Mouse (Mus musculus) CH12.LX (cell line): ENCODE data around the gene Commd7. TPM values are rescaled to one million over a fixed set of nuclear protein-coding genes. Genes with fewer than 3 reads are reported as not detected.

Experiments
- DNase-seq: peaks from one replicate; pipeline ENCODE4 v3.0.0-alpha.2; 2013; ENCODE audit errors: extremely low read depth
- H3K27ac ChIP-seq: 2 replicates; pipeline ENCODE4 v1.5.1; 2012; ENCODE audit warnings: low read depth, mild to moderate bottlenecking, control low read depth, moderate library complexity; ENCODE audit not compliant: insufficient read depth
- H3K27me3 ChIP-seq: replicated peaks from 2 replicates; pipeline ENCODE3; 2012; ENCODE audit warnings: inconsistent platforms
- H3K36me3 ChIP-seq, 2 experiments: replicated peaks in 1 of 2; 2 replicates each; pipeline versions ENCODE3 to v1.6.1; 2012; ENCODE audit warnings: inconsistent platforms in 1 of 2, low read length in 1 of 2, mild to moderate bottlenecking in 1 of 2, mixed read lengths in 1 of 2, moderate library complexity in 1 of 2; ENCODE audit not compliant: control insufficient read depth in 1 of 2, insufficient read depth in 1 of 2
- H3K4me1 ChIP-seq, 2 experiments: 2 replicates each; pipeline ENCODE4 v1.6.1; 2012; ENCODE audit warnings: inconsistent platforms in 1 of 2, moderate library complexity in 1 of 2; ENCODE audit not compliant: insufficient read depth in 2 of 2, control insufficient read depth in 1 of 2
- H3K4me2 ChIP-seq: 2 replicates; pipeline ENCODE4 v1.6.1; 2012; ENCODE audit warnings: low read depth, mild to moderate bottlenecking, control low read depth; ENCODE audit not compliant: poor library complexity, insufficient read depth, severe bottlenecking
- H3K4me3 ChIP-seq, 3 experiments: fragments of 150-350 bp in 1 of 3; sonication (generic) in 1 of 3; replicated peaks in 1 of 3; 2 replicates each; pipeline versions ENCODE3 to v1.5.1; 2011 to 2012; ENCODE audit warnings: low read depth in 2 of 3, low read length in 2 of 3, mild to moderate bottlenecking in 2 of 3, moderate library complexity in 2 of 3, control low read depth in 1 of 3, improper control_type of control experiment in 1 of 3, inconsistent platforms in 1 of 3, mixed read lengths in 1 of 3; ENCODE audit not compliant: poor library complexity in 1 of 3
- H3K79me2 ChIP-seq: replicated peaks from 2 replicates; pipeline ENCODE4 v1.6.1; 2012; ENCODE audit warnings: mild to moderate bottlenecking, moderate library complexity; ENCODE audit not compliant: control insufficient read depth, poor library complexity, insufficient read depth, severe bottlenecking; ENCODE audit errors: extremely low read depth
- H3K9ac ChIP-seq: 2 replicates; pipeline ENCODE4 v1.6.1; 2012; ENCODE audit warnings: low read depth, mild to moderate bottlenecking, control low read depth, moderate library complexity; ENCODE audit not compliant: insufficient read depth
- H3K9me3 ChIP-seq: replicated peaks from 2 replicates; pipeline ENCODE3; 2012; ENCODE audit warnings: low read length, inconsistent platforms, mixed read lengths
- CHD2 ChIP-seq: IDR thresholded peaks from 2 replicates; pipeline ENCODE4 v1.6.1; 2011; ENCODE audit warnings: low read length, improper control_type of control experiment
- CTCF ChIP-seq, 2 experiments: IDR thresholded peaks in 1 of 2; conservative IDR thresholded peaks in 1 of 2; 2 replicates each; pipeline ENCODE4 v1.5.1; 2011 to 2012; ENCODE audit warnings: low read depth in 2 of 2, low read length in 2 of 2, improper control_type of control experiment in 1 of 2, inconsistent platforms in 1 of 2, mild to moderate bottlenecking in 1 of 2, moderate library complexity in 1 of 2
- E2F4 ChIP-seq: IDR thresholded peaks from 2 replicates; pipeline ENCODE4 v1.6.1; 2011; ENCODE audit warnings: low read depth, low read length, improper control_type of control experiment; ENCODE audit not compliant: insufficient replicate concordance
- ETS1 ChIP-seq: conservative IDR thresholded peaks from 2 replicates; pipeline ENCODE4 v1.6.1; 2012; ENCODE audit warnings: low read depth, mild to moderate bottlenecking, inconsistent platforms, low read length, improper control_type of control experiment, moderate library complexity
- HCFC1 ChIP-seq: IDR thresholded peaks from 2 replicates; pipeline ENCODE4 v1.6.1; 2012; ENCODE audit warnings: low read depth, mild to moderate bottlenecking, inconsistent platforms, low read length, improper control_type of control experiment
- MAX ChIP-seq: IDR thresholded peaks from 2 replicates; pipeline ENCODE4 v1.6.1; 2011; ENCODE audit warnings: low read length, improper control_type of control experiment
- MAZ ChIP-seq: IDR thresholded peaks from 2 replicates; pipeline ENCODE4 v1.6.1; 2012; ENCODE audit warnings: low read depth, mild to moderate bottlenecking, inconsistent platforms, low read length, improper control_type of control experiment, moderate library complexity
- MEF2A ChIP-seq: IDR thresholded peaks from 2 replicates; pipeline ENCODE4 v1.6.1; 2014; ENCODE audit warnings: low read depth, mild to moderate bottlenecking, inconsistent platforms, low read length, improper control_type of control experiment, borderline replicate concordance
- MYC ChIP-seq: IDR thresholded peaks from 2 replicates; pipeline ENCODE4 v1.6.1; 2011; ENCODE audit warnings: low read depth, mild to moderate bottlenecking, improper control_type of control experiment, low read length
- NELFE ChIP-seq: IDR thresholded peaks from 2 replicates; pipeline ENCODE4 v1.6.1; 2011; ENCODE audit warnings: low read depth, low read length, improper control_type of control experiment
- PAX5 ChIP-seq: IDR thresholded peaks from 2 replicates; pipeline ENCODE4 v1.6.1; 2012; ENCODE audit warnings: low read length, inconsistent platforms, mixed read lengths
- TCF12 ChIP-seq: IDR thresholded peaks from 2 replicates; pipeline ENCODE4 v1.6.1; 2014; ENCODE audit warnings: low read depth, mild to moderate bottlenecking, inconsistent platforms, low read length, improper control_type of control experiment
- UBTF ChIP-seq: IDR thresholded peaks from 2 replicates; pipeline ENCODE4 v1.6.1; 2012; ENCODE audit warnings: low read depth, mild to moderate bottlenecking, inconsistent platforms, low read length, improper control_type of control experiment, moderate library complexity
- USF1 ChIP-seq: IDR thresholded peaks from 2 replicates; pipeline ENCODE4 v1.6.1; 2014; ENCODE audit warnings: low read depth, mild to moderate bottlenecking, inconsistent platforms, low read length, improper control_type of control experiment
- ZKSCAN1 ChIP-seq: IDR thresholded peaks from 2 replicates; pipeline ENCODE4 v1.6.1; 2012; ENCODE audit warnings: low read depth, inconsistent platforms, low read length, improper control_type of control experiment, borderline replicate concordance
- ZNF384 ChIP-seq: IDR thresholded peaks from 2 replicates; pipeline ENCODE4 v1.6.1; 2012; ENCODE audit warnings: low read depth, low read length, improper control_type of control experiment, inconsistent platforms
- dilution Hi-C: fragments of 300-500 bp; cut with MboI; formaldehyde crosslinking; loops from 2 replicates; pipeline ENCODE4 v1.14.3; 2020; ENCODE audit warnings: low sequenced_read_pairs; ENCODE audit not compliant: extremely low pct_unique_long_range_greater_than_20kb, extremely low pct_ligation_motif_present
- in situ Hi-C: fragments of 300-500 bp; cut with MboI; formaldehyde crosslinking; loops from 3 replicates; pipeline ENCODE4 v1.14.3; 2019; ENCODE audit warnings: low sequenced_read_pairs, low pct_ligation_motif_present, low pct_unique_long_range_greater_than_20kb, mixed read lengths
- polyA plus RNA-seq: library from polyadenylated mRNA; unstranded; fragments of >175 nt; gene quantifications from 2 replicates; pipeline ENCODE4 v1.2.1, GENCODE M21; 2012; ENCODE audit warnings: low read depth; ENCODE audit not compliant: insufficient read length
- total RNA-seq, 2 experiments: library from RNA; depleted of rRNA; stranded (reverse); fragments of 300-350 nt in 1 of 2; fragments of >200 nt in 1 of 2; gene quantifications; 2 replicates each; pipeline ENCODE4 v1.2.3; 2012 to 2014

Gene Commd7
- total and polyA plus RNA-seq, 3 experiments: 18.9 to 34.7 (median 28.4) TPM

GRCm38 (mm10) chr2:153583641-153584049, 48.9 kb downstream of the Commd7 start:
- DNase-seq: no peak
- Histone ChIP-seq H3K4me1 (peaks cover 9 to 31% of the 10 kb centered on the region in 2 experiments; a peak in 3 of 4 replicates), H3K9me3 (no peaks in the 10 kb centered on the region), H3K9ac (no peak overlapping the region), H3K4me3 (no peak overlapping the region), H3K27me3 (no peaks in the 10 kb centered on the region), H3K79me2 (no peaks in the 10 kb centered on the region), H3K27ac (no peak overlapping the region), H3K4me2 (no peak overlapping the region), H3K36me3 (no peaks in the 10 kb centered on the region)
- in situ Hi-C loops: loop anchor here (25.0 kb wide), 2 partner anchors 446 to 671 kb away; partner anchors contain the start of gene Mylk2
- no peak for TF ChIP-seq CHD2
- dilution Hi-C loops: no loop called here

- in situ Hi-C loops: loop anchor here (25.0 kb wide), 2 partner anchors 446 to 671 kb away; partner anchors contain the start of gene Mylk2
- TF ChIP-seq ZNF384 (no peak), MAX (no peak), MEF2A (no peak), ZKSCAN1 (no peak)
- H3K9me3 ChIP-seq: no peaks in the 10 kb centered on the region
- H3K9ac ChIP-seq: no peak overlapping the region
- H3K4me2 ChIP-seq: no peak overlapping the region
- H3K27me3 ChIP-seq: no peaks in the 10 kb centered on the region
- H3K36me3 ChIP-seq: no peaks in the 10 kb centered on the region
- dilution Hi-C loops: no loop called here
- H3K27ac ChIP-seq: no peak overlapping the region
- DNase-seq: no peak
- peaks cover 10 to 33% of the 10 kb centered on the region in 2 experiments for H3K4me1 ChIP-seq
- H3K4me3 ChIP-seq: no peak overlapping the region
- no peaks in the 10 kb centered on the region for H3K79me2 ChIP-seq
These were observed 49.5 kb downstream of the Commd7 start for GRCm38 (mm10) chr2:153582876-153583585.

- H3K9me3 ChIP-seq: no peaks in the 10 kb centered on the region
- no peak for TF ChIP-seq NELFE
- TF ChIP-seq USF1: no peak
- TF ChIP-seq CTCF (conservative IDR thresholded peaks at IDR 0.05 in 1 of 2, IDR thresholded peaks at IDR 0.05 in 1 of 2; ENCODE audit: low read depth in 2 of 2, low read length in 2 of 2): no peak
- TF ChIP-seq HCFC1: no peak
- TF ChIP-seq TCF12: no peak
- no peak for TF ChIP-seq E2F4
- no peak for TF ChIP-seq UBTF
- TF ChIP-seq MYC: no peak
- TF ChIP-seq MAZ: no peak
- no peak for TF ChIP-seq ZKSCAN1
- TF ChIP-seq ETS1: no peak
- TF ChIP-seq PAX5: no peak
- no peak overlapping the region for H3K4me3 ChIP-seq
- H3K9ac ChIP-seq: no peak overlapping the region
- in situ Hi-C loops: loop anchor here (25.0 kb wide), 2 partner anchors 444 to 669 kb away; partner anchors contain the start of gene Mylk2
- H3K27me3 ChIP-seq: no peaks in the 10 kb centered on the region
- no peak for DNase-seq
- H3K79me2 ChIP-seq: no peaks in the 10 kb centered on the region
- H3K27ac ChIP-seq: no peak overlapping the region
- no peak overlapping the region for H3K4me2 ChIP-seq
- dilution Hi-C loops: no loop called here
- no peaks in the 10 kb centered on the region for H3K36me3 ChIP-seq
- H3K4me1 ChIP-seq: peaks cover 12 to 28% of the 10 kb centered on the region in 2 experiments
These were observed 51.2 kb downstream of the Commd7 start for GRCm38 (mm10) chr2:153581416-153581815.
